Mouse (Mus musculus): ENCODE measurements at regions not wholly inside any gene's neighbourhood (a gene's known extent, or its start where the extent isn't known, plus 50 kb on each side); places are given as distances from the start of the nearest gene placed in this dataset.

DNA sequence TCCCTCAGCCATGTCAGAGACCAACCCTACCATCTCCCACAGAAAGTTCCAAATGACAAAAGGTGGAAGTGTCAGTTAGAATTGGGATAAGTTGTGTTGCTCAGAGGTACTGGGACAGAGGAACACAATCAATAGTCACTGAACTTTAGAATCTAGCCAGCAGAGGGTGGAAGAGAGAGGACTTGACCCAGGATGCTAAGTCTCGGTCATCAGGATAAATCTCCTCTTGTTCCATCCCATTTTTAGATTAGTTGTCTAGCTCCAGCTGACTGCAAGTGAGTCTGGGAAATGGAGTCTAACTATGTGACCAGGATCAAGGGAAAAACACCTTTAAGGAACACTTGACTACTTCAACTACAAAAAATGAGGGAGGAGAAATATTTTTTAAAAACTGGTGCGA is 91.5 kb downstream of the Fam84b start:
- DNase-seq, result no peak

DNA sequence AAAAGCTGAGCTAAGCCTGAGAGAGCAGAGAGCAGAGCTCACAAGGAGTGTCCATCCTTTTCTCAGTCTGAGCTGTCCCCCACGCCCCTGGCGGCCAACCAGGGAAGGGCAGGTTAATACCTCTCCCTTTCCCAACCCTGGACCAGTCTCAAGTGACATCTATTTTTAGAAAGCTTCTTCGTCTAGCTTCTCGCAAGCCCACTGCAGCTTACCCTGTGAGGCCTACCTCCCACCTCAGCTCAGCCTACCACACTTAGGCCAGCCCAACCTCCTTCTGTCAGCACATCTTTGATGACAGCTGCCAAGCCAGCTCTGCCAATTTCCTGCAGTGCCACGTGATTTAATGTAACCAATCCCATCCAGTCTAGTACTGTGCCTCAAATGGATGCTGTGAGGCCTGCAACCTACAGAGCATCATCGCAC is 93.6 kb downstream of the Fam84b start:
- peak; percentile 63 for DNase-seq

DNA sequence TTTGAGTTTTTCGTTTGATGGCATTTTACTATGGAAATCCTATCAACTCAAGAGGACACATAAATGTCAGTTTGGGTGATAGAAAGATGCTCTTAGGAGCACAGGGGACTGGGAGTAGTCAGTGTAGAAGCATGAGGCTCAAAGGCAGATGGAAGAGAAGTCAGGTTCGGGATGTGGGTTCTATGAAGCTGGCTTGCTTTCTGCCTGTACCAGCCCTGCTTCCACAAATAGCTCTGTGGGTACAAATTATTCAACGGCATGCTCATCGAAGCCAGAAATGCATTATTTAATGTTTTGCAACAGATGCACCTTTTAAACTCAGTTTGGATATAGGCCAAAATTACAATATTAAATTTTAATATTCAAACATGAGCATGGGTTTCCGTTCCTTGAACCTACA is 99.3 kb downstream of the Fam84b start:
- no peak for DNase-seq

DNA sequence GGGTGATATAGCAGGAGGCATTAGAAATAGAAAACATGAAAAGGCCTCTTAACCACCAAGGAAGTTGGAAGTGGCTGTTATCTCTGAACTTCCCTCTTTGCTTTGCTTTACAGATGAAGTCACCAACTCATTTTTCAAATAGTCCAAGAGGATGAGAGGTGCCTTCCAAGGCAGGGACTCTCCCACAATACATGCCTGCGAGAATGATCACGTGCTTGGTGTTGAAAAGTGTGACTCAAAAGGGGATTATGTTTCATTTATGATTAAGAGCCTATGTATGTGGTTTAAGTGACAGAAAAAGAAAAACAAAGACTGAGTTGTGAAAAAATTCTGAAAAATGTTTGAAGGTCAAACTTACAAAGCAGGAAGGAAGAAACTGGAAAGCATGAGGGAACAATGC is 114.0 kb downstream of the Fam84b start:
- no peak for DNase-seq

DNA sequence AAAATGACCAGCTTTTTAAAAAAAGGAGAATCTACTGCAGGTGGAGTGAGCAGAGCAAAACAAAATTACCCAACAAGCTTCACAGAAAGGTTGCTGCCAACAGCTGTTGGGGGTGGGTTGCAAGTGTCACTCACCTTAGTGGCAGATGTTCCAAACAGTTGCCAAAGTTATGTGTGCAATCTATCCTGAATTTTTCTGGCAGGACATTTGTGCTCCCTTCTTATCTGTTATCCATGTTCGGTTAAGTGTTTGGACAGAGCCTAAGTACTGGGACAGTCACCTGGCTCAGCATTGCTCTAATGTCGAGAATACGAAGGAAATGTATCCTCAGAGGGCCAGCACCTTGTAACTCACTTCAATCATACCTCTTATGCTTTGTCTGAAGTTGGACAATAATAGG is 115.3 kb downstream of the Fam84b start:
- no peak for DNase-seq

DNA sequence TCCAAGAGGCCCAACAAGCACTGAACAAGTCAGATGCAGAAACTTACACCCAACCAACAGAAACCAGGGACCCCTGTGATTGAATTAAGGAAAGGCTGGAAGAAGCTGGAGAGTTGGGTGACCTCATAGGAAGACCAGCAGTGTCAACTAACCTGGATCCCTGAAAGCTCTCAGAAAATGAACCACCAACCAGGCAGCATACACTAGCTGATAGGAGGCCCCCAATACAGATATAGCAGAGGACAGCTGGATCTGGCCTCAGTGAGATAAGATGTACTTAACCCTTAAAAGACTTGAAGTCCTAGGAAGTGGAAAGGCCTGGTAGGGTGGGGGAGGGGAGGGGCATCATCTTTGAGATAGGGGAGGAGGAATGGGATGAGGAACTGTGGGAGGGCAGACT is 121.2 kb downstream of the Fam84b start:
- no peak for DNase-seq

DNA sequence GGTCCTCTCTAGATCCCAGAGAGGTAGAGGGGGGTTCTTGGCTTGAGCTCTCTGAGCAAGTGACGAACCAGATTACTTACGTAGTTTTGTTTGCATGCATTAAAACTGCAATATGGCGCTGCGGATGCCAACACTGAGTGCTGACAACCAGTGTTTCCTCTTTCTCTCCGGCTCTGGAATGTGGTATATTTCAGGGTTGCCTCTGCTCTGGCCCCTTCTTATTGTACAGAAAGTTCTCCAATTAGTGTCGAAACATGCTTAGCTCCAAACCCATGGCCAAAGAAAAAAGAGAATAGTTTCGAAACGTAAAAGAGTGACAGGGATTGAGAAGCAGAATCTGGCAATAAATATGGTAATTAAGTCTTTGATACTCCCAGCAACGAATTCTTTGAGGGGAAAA is 124.8 kb downstream of the Fam84b start:
- no peak for DNase-seq

DNA sequence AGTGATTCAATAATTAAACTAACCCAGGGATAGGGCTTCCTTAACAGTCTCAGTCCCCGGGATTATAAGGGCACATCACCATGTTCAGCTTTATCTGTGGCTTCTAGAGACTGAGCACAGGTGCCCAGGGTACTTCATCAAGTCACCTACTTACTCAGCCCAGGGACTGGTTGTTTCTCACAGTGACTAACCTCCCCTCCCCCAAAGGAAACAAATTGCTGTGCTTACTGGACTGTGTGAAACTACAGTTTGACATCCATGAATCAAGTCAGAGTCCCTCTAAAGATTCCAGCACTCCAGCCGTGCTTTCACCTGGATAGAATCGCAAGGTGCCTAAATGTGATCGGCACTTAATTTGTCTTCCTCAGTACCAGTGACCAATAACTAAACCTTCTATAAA is 125.2 kb downstream of the Fam84b start:
- no peak for DNase-seq

DNA sequence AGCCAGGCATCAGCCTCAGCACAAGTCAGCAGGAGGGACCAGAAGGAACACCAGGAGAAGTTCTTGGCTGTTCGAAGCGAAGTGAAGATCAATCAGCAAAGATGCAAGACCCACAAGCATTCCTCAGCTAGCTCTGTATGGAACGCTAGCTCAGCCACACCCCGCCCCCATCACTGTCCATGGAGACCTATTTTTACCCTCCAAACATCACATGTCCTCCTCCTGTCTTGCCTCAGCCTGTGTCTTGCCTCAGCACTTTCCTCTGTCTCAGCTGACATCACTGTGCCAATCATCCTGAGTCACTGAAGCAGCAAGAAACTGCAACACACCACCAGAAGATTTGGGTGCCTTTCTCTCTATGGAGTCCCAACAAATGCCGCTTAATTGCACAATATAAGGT is 134.2 kb downstream of the Fam84b start:
- no peak for DNase-seq

DNA sequence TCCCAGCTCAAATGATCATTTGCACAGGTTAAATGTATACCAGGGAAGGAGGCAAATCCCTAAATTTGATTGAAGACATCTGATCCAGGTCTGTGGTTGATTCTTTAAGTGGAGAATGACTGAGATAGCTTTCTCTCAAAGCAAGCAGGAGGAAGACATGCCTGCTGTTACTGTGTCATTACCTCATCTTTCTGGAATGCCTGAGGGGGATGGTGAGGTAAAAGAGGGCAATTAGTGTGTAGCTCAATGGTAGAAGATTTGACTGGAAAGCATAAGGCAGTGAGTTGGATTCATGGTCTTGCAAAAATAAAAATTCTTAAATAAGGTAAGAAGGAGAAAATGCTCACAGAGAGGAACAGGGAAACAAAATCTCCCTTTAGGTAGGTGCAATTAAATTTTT is 144.9 kb downstream of the Fam84b start:
- DNase-seq, result no peak

DNA sequence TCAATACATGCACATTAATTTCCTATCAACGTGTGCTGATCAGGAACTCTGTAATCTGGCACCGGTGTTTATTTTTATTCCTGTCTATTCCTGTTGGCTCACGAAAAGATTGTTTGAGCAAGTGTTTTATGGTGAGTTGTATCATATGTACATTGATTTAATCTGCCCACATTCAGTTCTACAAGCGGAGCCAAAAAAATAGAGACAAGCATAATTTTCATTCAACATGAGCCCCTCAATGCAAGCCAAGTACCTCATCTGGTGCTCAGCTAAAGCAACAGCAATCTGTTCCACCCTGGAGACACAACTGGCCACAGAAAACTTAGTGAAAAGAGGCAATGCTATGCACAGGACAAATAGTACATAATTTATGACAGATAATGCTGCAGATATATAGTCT is 147.6 kb downstream of the Fam84b start:
- no peak for DNase-seq

DNA sequence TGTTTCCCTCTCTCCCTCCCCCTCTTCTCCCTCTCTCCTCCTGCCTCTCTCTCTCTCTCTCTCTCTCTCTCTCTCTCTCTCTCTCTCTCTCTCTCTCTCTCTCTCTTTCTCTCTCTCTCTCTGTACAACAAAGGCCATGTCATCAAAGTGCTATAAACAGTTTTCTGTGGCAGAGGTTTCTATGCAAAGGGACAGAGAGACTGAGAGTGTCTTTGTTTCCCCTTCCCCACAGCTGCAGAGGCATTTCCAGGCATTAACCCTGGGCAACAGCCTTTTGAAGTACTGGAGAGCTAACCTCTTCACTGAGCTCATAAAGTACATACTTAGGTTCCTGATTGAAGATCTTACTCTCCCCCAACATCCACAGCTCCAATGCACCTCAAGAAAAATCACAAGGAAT is 152.3 kb downstream of the Fam84b start:
- no peak for DNase-seq

DNA sequence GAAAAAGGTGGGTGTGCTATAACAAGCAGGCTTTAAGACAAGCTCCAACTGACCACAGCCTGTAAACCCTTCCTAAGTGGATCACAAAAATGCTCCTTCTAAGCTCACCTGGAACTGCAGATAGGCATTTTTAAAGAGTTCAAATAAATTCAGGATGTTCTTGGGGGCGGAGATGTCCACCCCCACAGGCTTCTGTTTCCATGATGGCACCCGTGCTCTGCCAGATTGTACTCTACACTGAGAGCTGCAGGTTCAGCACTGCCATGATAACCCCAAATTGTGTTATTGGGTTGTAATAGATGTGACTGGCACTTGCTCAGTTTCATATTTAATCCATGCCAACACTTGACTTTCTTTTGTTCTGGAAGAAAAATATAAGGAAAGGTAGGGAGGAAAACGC is 158.8 kb downstream of the Fam84b start:
- DNase-seq, result no peak

DNA sequence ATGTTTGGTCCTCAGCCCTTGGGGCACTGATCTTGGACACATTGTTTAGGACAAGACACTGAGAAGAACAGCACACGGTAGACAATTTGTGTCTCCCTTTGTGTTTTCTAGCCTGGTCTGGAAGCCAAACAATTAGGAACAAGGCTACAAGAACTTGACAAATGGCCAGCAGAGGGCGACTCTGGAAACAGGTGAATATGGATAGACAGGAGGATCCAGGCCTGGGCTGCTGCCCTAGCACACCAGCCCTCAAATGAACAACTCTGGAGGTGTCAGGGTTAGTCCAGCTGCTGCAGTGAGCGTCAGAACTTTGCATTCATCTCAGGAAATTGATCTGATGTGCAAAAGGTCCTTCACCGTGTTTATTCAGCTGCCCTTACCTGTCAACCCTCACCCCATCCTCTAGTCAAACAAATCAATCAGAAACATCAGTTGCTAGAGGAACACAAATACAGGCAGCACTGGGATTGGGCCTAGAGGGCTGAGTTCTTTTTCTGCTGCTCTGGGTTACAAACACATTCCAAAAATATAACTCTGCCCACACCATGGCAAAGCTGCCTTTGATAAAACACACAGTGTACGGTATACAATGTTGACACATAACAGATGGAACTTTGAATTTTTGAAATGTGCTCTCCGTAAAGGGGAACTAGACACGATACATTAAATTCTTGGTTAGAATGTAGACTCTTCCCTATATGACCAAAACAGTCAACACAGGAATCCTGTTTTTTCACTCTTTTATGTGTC is 159.7 kb downstream of the Fam84b start:
- DNase-seq, result peak; percentile 9

DNA sequence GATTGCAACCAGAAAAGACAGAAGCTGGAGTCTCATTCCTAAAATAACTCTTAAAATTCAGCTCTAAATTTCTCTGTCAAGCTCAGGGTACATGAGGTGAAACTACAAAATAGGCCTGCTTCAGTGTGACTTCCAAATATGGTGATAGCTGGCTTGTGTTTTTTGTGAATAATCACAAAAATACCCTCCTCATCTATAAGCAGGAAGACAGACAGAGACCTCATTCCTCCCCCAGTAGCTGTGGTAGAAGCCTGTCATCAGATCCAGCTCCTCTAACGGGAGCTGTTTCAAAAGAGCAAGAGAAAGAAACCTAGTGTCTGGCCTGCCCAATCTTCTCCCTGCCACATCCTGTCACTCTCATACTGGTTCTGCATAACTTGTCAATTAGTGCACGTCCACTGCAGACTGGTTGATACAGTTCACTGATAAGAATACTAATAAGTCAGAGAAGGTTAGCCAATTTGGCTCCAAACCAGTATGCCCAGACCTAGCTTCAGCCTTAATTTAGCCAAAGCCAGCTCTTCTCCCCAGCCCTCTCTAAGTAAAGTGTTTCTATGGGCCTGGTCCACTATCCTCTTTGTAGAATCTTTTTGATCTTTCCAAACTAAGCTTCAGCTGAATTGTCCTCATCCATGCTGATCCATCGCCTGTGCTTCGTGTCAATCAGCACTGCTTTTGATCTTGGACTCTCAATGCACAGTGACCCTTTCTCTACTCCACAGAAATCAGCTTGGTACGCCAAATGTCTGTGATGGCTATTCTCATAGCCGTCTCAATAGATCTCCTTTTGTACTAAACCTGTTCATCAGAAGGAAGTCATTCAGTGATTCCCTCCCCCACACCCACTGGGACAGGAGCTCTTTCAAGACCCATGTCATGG is 160.6 kb downstream of the Fam84b start:
- no peak for DNase-seq

DNA sequence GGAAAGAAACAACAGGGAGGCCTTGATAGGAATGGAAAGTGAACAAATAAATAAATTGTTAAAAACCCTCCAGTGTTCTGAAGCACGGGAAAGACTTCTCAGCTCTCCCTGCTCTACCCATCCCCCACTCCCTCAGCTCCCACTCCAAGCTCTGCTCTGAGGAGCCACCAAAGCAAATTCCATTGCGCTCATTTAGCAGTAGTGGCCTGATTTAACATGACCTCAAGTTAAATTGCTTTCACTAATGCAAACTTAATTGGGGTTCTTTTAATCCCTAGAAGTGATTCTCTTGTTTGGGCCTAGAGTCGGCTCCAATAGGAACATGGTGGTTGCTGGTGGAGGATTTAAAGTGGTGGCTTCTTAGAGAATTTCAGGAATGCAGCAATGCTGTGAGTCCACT is 161.4 kb downstream of the Fam84b start:
- DNase-seq, result no peak

DNA sequence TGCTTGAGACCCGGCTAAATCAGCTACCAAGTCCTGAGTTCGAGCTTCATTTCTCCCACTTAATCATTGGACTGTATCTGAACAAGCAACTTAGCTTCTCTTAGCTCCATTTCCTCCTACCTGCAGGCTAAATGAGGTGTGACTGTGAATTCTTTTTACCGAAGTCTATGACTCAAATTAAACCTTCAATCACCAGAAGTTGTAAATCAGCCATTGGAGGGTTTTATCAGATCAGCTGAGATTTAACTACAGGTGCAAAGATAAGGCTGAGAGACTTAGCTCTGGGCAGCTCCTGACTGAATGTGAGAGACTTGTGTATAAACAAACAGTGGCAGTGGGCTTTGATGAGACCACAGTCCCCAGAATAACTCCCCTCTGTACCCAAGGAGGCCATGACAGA is 176.2 kb downstream of the Fam84b start:
- DNase-seq, result no peak

DNA sequence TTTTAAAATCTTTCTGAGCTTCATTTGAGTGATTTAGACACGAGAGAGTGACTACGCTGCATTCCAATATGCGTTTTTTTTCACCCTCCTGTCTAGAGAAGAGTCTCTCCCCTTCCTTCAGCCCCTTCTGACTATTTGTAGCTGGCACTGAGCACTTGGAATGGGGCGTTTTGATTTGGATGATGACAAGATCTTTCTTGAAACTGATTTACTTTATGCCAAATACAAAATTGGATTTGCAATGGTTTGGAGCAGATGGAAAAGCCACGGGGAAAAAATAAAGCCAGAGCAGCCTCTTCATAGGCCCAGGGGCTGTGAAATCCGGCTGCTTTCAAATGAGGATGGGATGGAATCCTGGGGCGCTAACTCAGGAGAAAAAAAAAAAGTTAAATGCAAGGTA is 196.0 kb downstream of the Fam84b start:
- DNase-seq, result no peak

DNA sequence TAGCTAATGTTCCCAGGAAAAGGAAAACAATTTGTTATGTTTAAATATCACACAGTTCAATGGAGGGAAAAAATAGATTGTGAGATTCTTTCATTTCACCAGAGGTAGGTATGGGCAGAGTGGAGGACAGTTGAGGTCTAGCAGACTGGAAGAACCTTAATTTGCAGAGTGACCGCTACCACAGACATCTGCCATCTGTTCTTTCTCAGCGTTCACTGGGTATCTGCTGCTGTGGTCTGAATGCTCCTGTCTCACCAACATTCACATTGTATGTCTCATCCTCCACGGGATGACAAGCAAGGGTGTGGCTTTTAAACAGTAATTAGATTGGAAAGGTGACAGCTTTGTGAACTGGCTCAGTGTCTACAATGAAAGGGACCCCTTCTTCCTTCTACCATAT is 198.5 kb downstream of the Fam84b start:
- no peak for DNase-seq

DNA sequence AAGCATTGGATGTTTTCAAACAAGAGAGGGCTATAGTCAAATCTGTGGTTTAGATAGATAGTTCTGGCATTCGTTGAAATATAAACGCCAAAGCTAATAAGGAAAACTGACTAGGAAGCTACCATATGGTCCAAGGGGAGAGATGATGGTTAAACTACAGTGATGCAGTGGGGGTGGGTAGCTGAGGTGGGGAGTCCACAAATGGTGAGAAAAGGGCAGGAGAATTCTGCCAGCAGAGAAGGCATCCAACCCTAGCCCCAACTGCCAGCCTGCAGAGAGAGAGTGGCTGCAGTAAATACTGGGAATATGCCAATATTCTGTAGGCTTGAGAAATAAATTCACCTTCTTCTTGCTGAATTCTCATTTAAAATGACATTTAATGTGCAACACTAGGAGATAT is 204.3 kb downstream of the Fam84b start:
- no peak for DNase-seq

DNA sequence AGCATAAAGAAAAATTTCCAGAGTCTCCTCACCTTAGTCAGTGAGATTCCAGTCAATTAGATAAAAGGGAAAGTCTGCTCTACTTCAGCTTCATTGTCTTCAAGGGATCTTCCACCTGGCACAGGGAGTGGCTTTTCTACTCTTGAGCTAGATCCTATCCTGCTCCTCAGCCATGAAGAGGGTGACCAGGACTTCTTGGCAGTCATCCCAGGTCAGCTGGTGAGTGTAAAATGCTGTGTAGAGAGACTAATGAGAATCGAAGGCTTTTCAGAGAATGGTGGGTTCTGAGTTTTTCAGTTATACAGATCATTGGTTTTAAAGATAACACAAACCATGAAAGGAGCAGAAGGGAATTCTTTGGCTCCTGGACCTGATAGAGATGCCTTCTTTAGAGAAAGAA is 211.8 kb downstream of the Fam84b start:
- no peak for DNase-seq

DNA sequence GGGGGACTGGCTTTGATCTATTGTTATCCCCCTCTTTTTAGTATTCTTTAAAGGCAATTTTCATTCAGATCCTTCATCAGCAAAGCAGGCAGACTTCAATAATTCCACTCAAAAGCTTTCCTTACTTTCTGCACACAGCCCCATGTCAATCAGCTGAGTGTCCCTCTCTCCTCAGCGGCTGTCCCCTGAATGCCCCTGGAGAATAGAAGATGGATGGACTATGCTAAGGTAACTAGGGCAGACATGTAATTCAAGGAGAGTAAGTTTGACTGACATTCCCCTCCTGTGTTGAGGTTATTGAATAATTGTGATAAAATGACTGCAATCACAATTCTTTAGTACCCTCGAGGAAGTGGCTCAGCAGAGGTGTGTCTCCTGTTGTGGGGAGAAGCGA is 220.1 kb downstream of the Fam84b start:
- no peak for DNase-seq

DNA sequence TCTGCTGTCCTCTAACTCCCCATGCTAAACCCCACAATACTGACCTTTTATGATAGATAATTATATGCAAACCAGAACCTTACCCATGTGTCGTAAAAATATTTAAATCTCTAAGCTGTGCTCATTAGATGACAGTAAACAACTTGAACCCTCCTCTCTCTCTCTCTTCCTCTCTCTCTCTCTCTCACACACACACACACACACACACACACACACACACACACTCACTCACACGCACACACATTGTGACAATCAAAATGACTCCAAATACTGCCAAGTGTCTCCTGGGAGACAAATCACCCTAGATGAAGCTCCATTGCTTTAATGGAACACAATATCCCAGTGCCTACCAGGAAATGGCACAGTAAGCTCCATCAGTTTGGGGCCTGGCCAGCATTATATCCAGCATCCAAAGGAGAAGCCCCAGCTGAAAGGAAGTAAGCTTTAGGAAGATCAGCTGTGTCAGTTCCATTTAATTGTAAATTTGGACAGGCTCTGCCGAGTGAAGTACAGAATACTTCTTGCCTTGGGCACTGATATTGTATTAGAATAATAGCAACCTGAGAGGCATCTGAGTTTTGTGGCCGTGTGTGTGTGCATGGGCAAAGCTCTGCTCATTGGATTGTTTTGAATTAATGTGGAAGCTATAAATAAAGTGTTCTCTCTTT is 220.7 kb downstream of the Fam84b start:
- no peak for DNase-seq
